Mouse (Mus musculus) cerebellum, adult 2 months (tissue): ENCODE measurements around the gene Notch3.

Experiments used
- CTCF ChIP-seq: fragments of 200-500 bp; IDR thresholded peaks from 2 replicates; pipeline ENCODE4 v1.5.1; 2011; ENCODE audit warnings: low read depth, mild to moderate bottlenecking, control low read depth, low read length, moderate library complexity, borderline replicate concordance; ENCODE audit not compliant: insufficient read depth
- POLR2A ChIP-seq: fragments of 200-500 bp; IDR thresholded peaks from 2 replicates; pipeline ENCODE4 v1.6.1; 2011; ENCODE audit warnings: low read length, control low read depth, borderline replicate concordance; ENCODE audit not compliant: insufficient read depth

GRCm38 (mm10) chr17:32091032-32091363, 75.7 kb downstream of the Notch3 start:
- TF ChIP-seq CTCF (no peak), POLR2A (no peak)
